18 mouse cellular contexts compared by ENCODE assay signal in the genomic region with DNA sequence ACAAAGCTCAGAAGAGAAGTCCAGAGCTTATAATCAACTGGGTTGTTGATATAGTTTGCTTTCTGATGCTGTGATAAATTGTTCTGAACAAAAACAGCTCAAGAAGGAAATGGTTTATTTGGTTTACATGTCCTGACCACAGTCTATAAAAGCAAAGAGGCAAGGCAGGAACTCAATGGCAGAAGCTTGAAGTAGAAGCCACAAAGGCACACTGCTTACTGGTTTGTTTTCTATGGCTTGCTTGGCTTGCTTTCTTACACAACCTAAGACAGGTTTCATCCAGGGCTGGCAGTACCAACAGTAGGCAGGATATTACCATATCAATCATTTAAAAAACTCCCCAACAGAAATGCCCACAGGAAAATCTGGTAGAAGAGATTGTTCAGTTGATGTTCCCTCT.
DNase-seq lines count a peak whose midpoint lies in the region; ATAC-seq lines count a peak whose summit lies in the region.
"Had no signal": no experiment of that assay in that cellular context is flagged by ENCODE, and none has a peak within 500 bp of the region (broad histone marks: within the 10 kb centered on the region; RNA-seq: fewer than 3 reads in every experiment).

No protein-coding gene starts in this region.

- 0 out of 4 replicates have a peak, but pooled peaks have one; percentile 21 to 32 for ATAC-seq in hematopoietic stem cell, adult 5-6 weeks (replicated peaks in 1 of 2; ENCODE audit: insufficient read depth in 1 of 2, low FRiP score in 2 of 2, low TSS enrichment in 1 of 2, low read depth in 1 of 2, poor library complexity in 2 of 2, severe bottlenecking in 2 of 2)
- peak; percentile 20; the same call in 1 of the 2 replicates for ATAC-seq in megakaryocyte progenitor cell, adult 5-6 weeks (replicated peaks; ENCODE audit: poor library complexity)
- ATAC-seq: forebrain, embryonic 14.5 days; forebrain, embryonic 16.5 days had no signal

- peak; percentile 94 for DNase-seq in 416B (ENCODE audit: low read depth)
- DNase-seq in natural killer cell, adult 2 months (ENCODE audit: low spot score in 2 of 2) = no peak
- no peak for DNase-seq in urinary bladder, adult 18-20 months (ENCODE audit: low spot score in 2 of 2)
- DNase-seq in heart, adult 18-20 months = no peak
- DNase-seq: adrenal gland, adult 2 months; adrenal gland, postnatal 10 days; adrenal gland, postnatal 25 days; cerebellum, adult 11 months; cerebellum, adult 18-20 months; cerebellum, adult 8-10 months; cerebellum, adult 9-11 months; cerebellum, postnatal 14 days; cerebellum, postnatal 36 days; embryo, embryonic 11 days had no signal
